Mouse (Mus musculus): ENCODE measurements around the gene Adprm.
"Not testable (repeated sequence)": the region's sequence is repeated elsewhere in the genome, so short reads cannot be mapped to it uniquely, and the experiment has no call there.

Adprm gene

DNA sequence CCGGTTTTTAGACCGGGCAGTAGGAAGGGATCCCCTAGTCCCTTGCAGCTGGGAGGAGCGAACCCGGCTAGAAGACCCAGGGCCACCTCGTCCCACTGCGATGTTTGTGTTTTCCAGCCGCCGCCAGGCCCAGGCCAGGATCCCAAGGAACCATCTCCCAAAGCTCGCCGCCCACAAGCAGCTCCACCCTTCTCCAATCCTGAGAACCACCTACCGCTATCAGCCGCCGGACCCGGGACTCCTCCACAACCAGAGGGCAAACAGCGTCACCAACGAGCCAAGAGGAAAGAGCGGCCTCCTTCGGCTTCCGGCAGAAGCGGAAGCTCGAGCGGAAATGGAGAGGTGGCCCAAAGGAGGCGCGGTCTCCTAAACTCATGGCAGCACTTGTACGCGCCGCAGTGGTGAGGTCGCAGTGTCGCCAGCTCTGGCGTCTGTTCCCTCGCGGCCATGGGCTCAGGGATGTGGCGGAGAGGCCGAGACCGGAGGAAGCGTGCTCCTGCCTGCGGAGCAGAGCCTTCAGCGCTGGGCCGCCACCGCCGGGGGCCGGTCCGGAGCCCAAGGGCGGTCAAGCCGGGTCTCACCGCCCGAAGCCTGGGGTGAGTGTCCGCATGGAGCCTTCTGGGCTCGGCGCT lies at the start of gene Adprm, which contains the start of gene Sco1:
Gene Adprm, minus strand, starts transcription at position 274 of the 632 bp plus-strand sequence.
Gene Sco1, plus strand, starts transcription at position 350 of the 632 bp plus-strand sequence.
- peak; percentile 80 for DNase-seq

DNA sequence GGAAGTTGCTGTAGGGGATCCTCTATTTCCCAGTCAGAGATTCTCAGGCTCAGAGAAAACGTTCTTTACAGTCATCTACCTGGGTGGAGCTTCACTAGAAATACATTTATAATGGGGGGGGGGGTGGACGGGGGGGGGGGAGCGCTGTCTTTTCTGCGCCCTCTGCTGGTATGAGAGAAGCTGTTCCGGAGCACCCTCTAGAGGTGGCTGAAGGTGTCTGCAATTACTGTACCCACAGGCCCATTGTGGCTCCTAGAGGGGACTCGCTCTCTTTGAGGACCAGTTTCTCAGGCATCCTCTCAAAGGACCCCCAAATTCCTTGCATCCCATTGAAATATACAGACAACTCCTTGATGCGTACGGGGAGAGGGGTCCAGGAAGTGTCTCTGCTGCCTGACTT lies 49.3 kb upstream of the Adprm start:
- DNase-seq, result peak; percentile 37

DNA sequence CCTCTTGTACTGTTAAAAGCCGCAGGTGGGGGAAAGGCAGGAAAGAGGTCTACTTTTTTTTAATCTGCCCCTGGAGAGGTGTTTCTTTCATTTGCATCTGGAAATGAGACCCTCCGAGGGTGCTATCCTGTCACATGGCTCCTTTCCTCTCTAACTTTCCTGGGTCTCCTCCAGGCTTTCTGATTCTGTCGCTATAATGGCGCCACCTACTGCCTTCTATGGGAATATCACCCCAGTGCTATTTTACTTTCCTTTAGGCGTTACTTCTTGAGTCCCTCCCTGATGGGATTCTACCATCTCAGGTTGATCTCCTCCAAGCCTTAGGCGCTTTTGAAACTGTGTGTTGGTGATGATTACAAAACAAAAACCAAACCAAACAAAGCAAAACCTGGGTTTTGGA lies 47.8 kb upstream of the Adprm start:
- peak; percentile 30 for DNase-seq

DNA sequence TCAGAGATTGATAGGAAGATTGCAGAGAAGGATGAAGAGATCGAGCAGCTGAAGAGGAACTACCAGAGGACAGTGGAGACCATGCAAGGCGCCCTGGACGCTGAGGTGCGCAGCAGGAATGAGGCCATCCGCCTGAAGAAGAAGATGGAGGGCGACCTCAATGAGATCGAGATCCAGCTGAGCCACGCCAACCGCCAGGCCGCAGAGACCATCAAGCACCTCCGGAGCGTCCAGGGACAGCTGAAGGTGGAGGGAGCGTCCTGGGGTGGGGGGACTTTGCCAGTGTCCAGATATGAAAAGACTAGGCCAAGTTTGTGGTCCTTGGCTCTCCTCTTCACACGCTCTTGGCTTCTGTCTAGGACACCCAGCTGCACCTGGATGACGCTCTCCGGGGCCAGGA lies 46.8 kb upstream of the Adprm start:
- DNase-seq, result no peak

DNA sequence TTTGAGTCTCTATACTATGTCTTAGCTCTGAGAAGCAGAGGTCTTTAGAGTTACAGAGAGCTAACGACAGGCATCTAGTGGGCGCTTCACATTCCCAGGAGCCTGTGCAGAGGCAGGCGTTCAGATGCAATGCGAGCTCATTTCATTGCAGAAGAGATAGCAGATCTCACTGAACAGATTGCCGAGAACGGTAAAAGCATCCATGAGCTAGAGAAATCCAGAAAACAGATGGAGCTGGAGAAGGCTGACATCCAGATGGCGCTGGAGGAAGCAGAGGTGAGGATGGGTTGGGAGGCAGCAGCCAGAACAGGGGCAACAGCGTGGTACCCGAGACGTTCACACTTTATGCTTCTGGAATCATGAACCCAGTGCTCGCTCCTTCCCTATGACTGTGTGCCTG lies 46.0 kb upstream of the Adprm start:
- no peak for DNase-seq

DNA sequence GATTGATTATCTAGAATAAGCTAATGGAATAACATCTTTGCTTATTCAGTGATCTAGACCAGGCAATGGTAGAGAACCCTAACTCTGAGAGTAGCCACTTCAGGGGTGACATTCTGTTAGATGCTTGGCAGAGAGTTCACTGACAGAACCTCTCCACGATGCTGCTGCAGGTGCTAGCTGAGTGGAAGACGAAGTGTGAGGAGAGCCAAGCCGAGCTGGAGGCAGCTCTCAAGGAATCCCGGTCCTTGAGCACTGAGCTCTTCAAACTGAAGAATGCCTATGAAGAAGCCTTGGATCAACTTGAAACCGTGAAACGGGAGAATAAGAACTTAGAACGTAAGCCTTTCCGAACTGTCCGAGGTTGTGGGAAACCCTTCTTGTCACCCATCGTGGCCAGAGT lies 45.3 kb upstream of the Adprm start:
- no peak for DNase-seq

DNA sequence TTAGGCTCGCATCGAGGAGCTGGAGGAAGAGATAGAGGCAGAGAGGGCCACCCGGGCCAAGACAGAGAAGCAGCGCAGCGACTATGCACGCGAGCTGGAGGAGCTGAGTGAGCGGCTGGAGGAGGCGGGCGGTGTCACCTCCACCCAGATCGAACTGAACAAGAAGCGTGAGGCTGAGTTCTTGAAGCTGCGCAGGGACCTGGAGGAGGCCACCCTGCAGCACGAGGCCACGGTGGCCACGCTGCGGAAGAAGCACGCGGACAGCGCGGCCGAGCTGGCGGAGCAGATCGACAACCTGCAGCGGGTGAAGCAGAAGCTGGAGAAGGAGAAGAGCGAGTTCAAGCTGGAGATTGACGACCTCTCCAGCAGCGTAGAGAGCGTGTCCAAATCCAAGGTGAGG lies 42.1 kb upstream of the Adprm start:
- no peak for DNase-seq

DNA sequence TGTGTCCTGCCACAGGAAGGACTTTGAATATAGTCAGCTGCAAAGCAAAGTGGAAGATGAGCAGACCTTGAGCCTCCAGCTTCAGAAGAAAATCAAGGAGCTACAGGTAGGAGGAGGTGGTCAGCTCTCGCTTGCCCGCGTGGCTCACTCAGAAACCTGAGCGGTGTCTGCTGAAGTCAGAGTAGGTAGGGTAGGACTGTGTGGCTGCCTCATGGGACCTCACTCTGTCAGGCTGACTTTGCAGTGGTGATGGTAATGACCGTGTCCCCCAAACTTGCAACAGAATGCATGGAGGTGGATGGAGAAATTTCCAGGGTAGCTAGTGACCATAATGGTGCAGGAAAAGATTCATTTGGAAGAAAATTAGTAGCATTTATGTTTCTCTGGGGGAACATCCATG lies 41.3 kb upstream of the Adprm start:
- no peak for DNase-seq

DNA sequence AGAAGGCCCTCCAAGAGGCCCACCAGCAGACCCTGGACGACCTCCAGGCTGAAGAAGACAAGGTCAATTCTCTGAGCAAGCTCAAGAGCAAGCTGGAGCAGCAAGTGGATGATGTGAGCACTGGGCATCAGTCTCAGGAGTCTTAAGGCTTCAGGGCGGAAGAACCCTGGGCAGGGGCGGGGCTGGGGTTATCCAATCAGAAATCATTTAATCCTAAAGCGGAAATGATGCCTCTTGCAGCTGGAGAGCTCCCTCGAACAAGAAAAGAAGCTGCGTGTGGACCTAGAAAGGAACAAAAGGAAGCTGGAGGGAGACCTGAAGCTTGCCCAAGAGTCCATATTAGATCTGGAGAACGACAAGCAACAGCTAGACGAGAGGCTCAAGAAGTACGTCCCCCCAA lies 40.8 kb upstream of the Adprm start:
- DNase-seq, result no peak

DNA sequence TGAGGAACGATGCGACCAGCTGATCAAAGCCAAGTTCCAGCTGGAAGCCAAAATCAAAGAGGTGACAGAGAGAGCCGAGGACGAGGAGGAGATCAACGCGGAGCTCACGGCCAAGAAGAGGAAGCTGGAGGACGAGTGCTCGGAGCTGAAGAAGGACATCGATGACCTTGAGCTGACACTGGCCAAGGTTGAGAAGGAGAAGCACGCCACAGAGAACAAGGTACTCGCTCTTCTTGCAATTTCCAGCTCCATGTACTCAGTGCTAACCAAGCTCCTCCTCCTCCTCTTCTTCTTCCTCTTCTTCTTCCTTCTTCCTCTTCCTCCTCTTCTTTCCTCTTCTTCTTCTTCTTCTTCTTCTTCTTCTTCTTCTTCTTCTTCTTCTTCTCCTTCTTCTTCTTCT lies 40.0 kb upstream of the Adprm start:
- DNase-seq, result not testable (repeated sequence)

DNA sequence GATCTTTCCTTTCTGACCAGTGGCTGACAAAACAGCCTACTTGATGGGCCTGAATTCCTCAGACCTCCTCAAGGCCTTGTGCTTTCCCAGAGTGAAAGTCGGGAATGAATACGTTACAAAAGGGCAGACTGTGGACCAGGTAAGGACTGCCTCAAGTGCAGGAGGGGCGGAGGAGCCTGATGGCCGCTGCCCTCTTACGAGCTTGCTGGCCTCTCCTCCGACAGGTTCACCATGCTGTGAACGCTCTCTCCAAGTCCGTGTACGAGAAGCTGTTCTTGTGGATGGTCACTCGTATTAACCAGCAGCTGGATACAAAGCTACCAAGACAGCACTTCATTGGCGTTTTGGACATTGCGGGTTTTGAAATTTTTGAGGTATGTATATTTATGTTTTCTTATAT lies 34.8 kb upstream of the Adprm start:
- DNase-seq, result no peak

DNA sequence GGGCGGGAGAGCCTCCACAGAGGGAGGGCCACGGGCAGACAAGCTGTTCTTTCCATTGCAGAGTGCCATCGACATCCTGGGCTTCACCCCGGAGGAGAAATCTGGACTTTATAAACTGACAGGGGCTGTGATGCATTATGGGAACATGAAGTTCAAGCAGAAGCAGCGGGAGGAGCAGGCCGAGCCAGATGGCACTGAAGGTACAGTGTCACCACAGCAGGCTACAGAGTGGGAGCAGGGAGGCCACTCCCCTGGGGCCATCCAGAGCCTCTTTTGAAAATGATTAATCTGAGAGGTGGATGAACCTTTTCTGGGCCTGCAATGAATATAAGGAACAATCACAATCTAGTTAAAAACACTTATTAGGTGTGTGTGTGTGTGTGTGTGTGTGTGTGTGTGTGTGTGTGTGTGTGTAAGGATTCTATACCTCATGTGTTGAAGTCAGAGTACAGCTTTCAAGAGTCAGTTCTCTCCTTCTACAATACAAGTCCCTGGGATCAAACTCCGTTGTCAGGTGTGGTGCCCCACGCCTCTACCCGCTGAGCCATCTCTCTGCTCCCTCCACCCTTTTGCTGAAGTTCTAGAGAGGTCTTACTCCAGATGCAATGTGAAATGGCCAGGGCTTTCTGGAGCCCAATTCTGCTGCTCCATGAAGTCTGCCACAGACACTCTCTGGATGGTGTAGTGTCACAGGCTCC lies 34.2 kb upstream of the Adprm start:
- DNase-seq, result no peak

DNA sequence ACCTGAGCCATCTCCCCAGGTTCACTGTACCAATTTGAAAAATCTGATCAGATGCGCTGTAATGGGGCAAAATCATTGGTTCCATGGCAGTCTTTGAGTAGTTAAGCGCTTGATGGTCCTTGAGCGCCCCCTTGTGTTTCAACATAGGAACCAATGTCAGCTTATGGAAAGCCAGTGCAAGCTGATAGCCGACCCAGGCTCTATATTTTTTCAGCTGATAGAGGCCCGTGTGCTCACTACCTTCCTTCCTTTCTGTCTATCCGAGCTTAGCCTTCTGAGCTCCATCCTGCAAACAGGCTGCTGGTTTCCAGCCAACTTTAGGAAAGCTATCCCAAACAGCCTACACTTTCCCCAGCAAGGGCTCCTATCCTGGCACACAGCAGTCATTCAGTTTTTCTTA lies 33.1 kb upstream of the Adprm start:
- DNase-seq, result peak; percentile 70

DNA sequence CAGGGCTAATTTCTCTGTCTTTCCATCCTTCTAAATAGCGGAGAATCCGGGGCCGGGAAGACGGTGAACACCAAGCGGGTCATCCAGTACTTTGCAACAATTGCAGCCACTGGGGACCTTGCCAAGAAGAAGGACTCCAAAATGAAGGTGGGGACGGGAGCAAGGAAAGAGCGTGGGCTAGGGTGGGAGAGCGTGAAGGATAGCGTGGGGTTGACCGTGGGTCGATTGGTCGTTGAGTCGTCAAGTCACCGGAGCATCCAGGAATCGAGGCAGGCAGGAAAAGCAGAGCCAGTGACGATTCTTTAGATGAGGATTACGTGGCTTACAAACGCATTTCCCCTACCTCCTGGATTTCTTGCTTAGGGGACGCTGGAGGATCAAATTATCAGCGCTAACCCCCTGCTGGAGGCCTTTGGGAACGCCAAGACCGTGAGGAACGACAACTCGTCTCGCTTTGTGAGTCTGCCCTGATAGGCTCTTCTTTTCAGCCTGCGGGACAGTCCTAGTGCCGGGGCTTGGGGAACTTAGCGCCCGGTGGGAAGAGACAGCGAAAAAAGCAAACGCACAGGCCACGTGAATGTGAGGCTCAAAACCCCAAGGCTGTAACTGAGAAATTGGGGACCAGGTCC lies 31.4 kb upstream of the Adprm start:
- no peak for DNase-seq

DNA sequence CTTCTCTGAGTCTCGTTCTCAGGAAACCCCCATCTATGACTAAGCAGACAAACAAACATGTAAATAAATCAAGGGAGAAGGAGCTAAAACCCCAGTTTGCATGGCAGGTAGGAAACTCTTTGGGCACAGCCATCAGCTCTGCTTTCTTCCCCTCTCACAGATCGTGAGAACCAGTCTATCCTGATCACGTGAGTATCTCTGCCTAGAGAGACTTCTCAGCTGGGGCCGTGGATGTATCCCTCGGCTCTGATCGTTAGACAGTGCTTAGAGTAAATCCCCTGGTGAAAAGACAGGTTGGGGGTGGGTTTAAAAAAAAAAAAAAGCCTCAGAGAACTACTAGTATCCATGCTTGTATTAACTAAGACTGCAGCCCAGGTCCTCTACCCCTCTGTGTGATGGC lies 30.8 kb upstream of the Adprm start:
- DNase-seq, result no peak

DNA sequence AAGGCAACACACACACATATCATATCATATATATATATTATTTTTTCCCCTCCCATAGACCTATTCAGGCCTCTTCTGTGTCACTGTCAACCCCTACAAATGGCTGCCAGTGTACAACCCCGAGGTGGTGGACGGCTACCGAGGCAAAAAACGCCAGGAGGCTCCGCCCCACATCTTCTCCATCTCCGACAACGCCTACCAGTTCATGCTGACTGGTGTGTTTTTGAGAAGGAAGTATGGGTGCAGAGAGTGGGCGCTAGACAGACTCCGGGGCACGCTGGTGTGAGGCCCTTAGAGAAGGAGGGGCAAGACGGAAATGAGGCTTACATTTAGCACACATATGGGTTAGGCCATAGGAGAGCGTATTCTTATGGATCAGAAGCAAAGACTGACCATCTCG lies 30.4 kb upstream of the Adprm start:
- no peak for DNase-seq

DNA sequence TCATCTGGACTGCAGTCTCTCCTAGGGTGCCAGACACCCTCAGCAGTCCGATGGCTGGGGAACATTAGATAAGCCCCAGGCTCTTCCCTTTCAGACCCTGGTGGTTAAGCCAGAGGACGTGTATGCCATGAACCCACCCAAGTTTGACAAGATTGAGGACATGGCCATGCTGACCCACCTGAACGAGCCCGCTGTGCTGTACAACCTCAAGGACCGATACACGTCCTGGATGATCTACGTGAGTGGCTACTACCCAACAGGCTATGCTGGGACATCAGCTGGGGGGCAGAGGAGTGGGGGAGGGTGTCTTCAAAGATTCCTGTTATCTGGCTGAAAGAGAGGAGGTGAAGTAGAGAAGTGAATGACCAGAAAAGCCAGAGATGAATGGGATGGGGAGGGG lies 29.8 kb upstream of the Adprm start:
- no peak for DNase-seq

DNA sequence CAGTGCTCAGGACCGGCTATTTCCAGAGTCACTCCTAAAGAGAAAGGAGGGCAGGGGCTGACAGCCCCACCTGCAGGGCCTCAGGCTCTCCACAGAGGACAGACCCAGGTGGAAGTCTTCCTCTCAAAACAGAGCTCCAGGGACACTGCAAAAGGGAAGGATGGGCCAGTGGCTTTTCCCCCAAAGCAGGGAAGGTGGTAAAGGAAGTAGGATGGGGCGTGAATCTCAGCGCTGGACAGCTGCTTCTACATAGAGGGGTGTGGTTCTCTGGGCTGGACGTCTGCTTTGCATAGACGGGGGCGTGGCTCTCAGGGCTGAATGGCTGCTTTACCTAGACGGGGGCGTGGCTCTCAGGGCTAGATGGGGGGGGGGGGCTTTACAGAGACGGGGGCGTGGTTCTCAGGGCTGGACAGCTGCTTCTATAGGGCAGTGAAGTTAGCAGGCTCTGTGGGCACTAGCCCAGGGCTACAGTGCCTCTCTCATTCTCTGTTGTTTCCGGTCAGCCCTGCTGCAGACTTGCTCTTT lies 28.8 kb upstream of the Adprm start:
- DNase-seq, result no peak

DNA sequence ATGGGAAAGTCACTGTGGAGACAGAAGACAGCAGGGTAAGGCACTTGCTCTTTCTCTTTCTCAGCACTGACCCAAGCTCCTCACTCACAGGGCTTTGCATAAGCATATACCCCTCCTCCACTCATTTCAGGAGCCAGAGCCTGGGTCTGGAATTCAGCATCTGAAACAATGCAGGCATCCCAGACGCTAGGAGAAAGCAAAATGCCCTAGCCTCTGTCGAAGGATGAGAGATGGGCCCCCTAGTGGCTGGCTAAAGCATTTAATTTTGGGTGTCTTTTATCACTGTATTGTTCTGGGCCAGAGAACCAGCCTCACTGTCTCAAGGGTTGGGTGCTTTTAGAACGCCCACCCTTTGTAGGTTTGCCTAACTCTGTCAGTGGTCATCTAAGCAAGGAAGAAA lies 27.8 kb upstream of the Adprm start:
- peak; percentile 51 for DNase-seq

DNA sequence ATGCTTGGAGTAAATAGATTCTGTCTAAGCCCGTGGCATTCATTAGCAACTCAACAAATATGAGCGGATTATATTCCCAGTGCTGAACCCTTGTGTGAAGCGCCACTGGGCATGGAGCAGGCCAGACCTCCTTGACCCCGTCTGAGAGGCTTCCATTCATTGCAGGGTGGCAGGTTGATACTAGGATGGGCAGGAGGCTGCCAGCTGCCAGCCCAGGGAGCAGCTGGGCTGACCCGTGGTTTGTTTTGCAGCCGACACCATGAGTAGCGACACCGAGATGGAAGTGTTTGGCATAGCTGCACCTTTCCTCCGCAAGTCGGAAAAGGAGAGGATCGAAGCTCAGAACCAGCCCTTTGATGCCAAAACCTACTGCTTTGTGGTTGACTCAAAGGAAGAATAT lies 27.3 kb upstream of the Adprm start:
- DNase-seq, result no peak

DNA sequence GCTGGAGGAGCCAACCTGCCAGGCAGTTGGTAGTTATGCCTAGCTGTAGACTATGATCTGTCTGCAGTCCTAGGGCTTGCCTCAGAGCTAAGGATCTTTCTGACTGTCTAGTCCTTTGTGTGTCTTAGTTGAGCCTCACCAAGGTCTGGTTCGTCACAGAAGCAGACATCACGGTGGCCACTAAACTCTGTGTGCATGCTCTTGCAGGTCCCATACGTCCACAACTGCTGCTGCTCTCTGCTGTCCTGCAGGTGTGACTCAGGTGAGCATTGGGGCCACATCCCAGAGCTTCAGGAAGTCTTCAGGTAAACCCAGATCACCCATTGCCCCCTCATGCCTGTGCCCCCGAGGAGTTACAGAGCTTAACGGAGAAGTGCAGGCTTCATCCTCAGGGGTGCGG lies 26.5 kb upstream of the Adprm start:
- DNase-seq, result no peak

DNA sequence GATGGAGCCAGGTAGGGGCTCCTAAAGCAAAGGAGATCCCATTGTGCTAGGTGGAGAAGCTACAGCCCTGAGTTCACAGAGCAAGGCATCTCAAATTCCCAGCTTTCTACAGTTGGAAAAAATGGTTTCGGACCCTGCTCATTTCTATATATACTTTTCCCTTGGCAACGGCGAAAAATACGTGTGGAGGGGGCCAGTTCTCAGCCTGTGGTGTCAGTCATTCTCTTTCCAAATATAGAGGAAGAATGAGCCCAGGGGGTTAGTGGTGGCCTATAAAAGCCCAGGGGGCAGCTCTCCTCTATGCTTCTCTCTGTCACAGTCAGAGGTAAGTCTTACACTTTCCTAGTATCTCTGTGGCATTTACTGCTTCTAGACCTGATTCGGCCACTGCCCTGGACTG lies 25.6 kb upstream of the Adprm start, which contains the start of gene Myh3:
Gene Myh3, plus strand, starts transcription at position 301 of the 400 bp plus-strand sequence.
- no peak for DNase-seq

DNA sequence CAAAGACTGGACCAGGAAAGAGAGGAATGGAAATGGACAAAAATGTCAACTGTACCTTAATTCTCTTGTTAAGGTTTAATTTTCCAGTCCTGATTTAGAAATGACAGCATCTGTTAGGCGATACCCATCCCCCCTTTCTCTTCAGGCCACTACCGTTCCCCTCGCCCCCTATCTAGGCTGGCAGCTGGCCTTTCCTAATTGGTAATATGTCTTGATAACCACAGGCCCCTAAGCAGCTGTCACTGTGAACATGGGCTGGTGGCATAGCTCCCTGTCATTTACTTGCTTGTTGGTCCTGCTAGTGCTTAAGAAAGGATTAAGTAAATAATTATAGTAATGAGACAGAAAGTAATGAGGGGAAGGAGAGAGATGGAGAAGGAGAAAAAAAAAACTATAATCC lies 25.0 kb upstream of the Adprm start:
- no peak for DNase-seq

DNA sequence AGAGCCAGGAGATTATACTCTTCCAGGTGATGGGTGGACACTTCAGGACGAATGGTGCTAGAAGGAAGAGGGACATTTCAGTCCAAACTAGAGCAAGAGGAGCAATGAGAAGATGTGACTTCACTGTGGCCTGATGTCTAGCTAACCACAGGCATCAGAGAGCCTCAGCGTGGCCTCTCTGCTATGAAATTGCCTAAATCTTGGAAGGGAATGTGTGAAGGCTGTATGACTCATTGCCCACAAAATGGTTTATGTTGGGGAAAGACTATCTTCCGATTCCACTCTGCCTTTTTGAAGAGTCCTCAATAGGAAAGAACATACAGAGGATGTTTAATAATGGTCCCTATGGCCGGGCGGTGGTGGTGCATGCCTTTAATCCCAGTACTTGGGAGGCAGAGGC lies 24.4 kb upstream of the Adprm start:
- no peak for DNase-seq

Measured in right cerebral cortex, postnatal 4 days (tissue).